Mouse (Mus musculus) hindbrain, embryonic 14.5 days (tissue): ENCODE measurements at regions not wholly inside any gene's neighbourhood (a gene's known extent, or its start where the extent isn't known, plus 50 kb on each side); places are given as distances from the start of the nearest gene placed in this dataset.

Experiments used
- ATAC-seq: fragments of 200-750 bp; cut with Nextera tagmentation; 2 replicates; pipeline ENCODE4 v1.8.0; 2017; ENCODE audit warnings: moderate number of reproducible peaks, mild to moderate bottlenecking, moderate TSS enrichment, moderate library complexity; ENCODE audit not compliant: low FRiP score
- DNase-seq: peaks from one replicate; pipeline ENCODE4 v3.0.0-alpha.2; 2015; ENCODE audit warnings: low spot score
- H3K27ac ChIP-seq: fragments of 300-500 bp; sonication (generic); 2 replicates; pipeline ENCODE4 v1.5.1; 2014; ENCODE audit warnings: mild to moderate bottlenecking, moderate library complexity
- H3K27me3 ChIP-seq: fragments of 300-500 bp; sonication (generic); 2 replicates; pipeline ENCODE4 v1.6.1; 2014; ENCODE audit warnings: mild to moderate bottlenecking, low read length, mixed read lengths; ENCODE audit not compliant: control insufficient read depth, insufficient read depth
- H3K36me3 ChIP-seq: fragments of 300-500 bp; sonication (generic); replicated peaks from 2 replicates; pipeline ENCODE4 v1.6.1; 2014; ENCODE audit not compliant: control insufficient read depth, insufficient read depth
- H3K4me1 ChIP-seq: fragments of 300-500 bp; sonication (generic); replicated peaks from 2 replicates; pipeline ENCODE4 v1.6.1; 2014; ENCODE audit warnings: antibody characterized with exemption, low read length, mixed read lengths; ENCODE audit not compliant: control insufficient read depth, insufficient read depth
- H3K4me2 ChIP-seq: fragments of 300-500 bp; sonication (generic); replicated peaks from 2 replicates; pipeline ENCODE4 v1.6.1; 2014; ENCODE audit warnings: mild to moderate bottlenecking, moderate library complexity
- H3K4me3 ChIP-seq: fragments of 300-500 bp; sonication (generic); replicated peaks from 2 replicates; pipeline ENCODE4 v1.5.1; 2014; ENCODE audit warnings: mild to moderate bottlenecking, low read length
- H3K9ac ChIP-seq: fragments of 300-500 bp; sonication (generic); 2 replicates; pipeline ENCODE4 v1.6.1; 2014
- H3K9me3 ChIP-seq: fragments of 300-500 bp; sonication (generic); 2 replicates; pipeline ENCODE4 v1.6.1; 2016; ENCODE audit warnings: low read length; ENCODE audit not compliant: control insufficient read depth
- WGBS: fragments of 180-500 bp; shearing (Covaris S2); extraction: QIAGEN DNeasy Blood & Tissue Kit; methylation state at CpG from one replicate; pipeline ENCODE4 v1.1.7; 2014; 5-methylcytosine and 5-hydroxymethylcytosine counted together

GRCm38 (mm10) chr3:34219741-34220310 is 138.7 kb upstream of the Dnajc19 start:
- 79% methylated on average over 10 of the region's 10 CpGs for WGBS
- H3K36me3 ChIP-seq = no peaks in the 10 kb centered on the region

GRCm38 (mm10) chr3:34219096-34219495 is 138.0 kb upstream of the Dnajc19 start:
- H3K4me3 ChIP-seq = no peak overlapping the region
- H3K27ac ChIP-seq = no peak overlapping the region
- H3K9me3 ChIP-seq = no peaks in the 10 kb centered on the region
- DNase-seq = no peak
- ATAC-seq = no peak
- H3K4me1 ChIP-seq = no peaks in the 10 kb centered on the region
- no peak overlapping the region for H3K4me2 ChIP-seq
- no peak overlapping the region for H3K9ac ChIP-seq
- 88% methylated on average over 2 of the region's 2 CpGs for WGBS
- no peaks in the 10 kb centered on the region for H3K36me3 ChIP-seq
- no peaks in the 10 kb centered on the region for H3K27me3 ChIP-seq

More at GRCm38 (mm10) chr3:34219741-34220310, 138.7 kb upstream of the Dnajc19 start:
- DNase-seq (no peak), ATAC-seq (no peak)
- Histone ChIP-seq H3K4me1 (no peaks in the 10 kb centered on the region), H3K9ac (no peak overlapping the region), H3K27me3 (no peaks in the 10 kb centered on the region), H3K4me2 (no peak overlapping the region), H3K4me3 (no peak overlapping the region), H3K27ac (no peak overlapping the region), H3K9me3 (no peaks in the 10 kb centered on the region)

GRCm38 (mm10) chr3:34217911-34218310 is 136.8 kb upstream of the Dnajc19 start:
- 82% methylated on average over 4 of the region's 4 CpGs for WGBS
- ATAC-seq = no peak
- Histone ChIP-seq H3K4me1 (no peaks in the 10 kb centered on the region), H3K36me3 (no peaks in the 10 kb centered on the region), H3K27ac (no peak overlapping the region), H3K27me3 (no peaks in the 10 kb centered on the region), H3K9me3 (no peaks in the 10 kb centered on the region), H3K4me3 (no peak overlapping the region), H3K9ac (no peak overlapping the region), H3K4me2 (no peak overlapping the region)
- DNase-seq = no peak

- Histone ChIP-seq H3K4me2 (no peak overlapping the region), H3K27ac (no peak overlapping the region), H3K27me3 (no peaks in the 10 kb centered on the region), H3K9me3 (no peaks in the 10 kb centered on the region), H3K4me1 (no peaks in the 10 kb centered on the region), H3K9ac (no peak overlapping the region), H3K36me3 (no peaks in the 10 kb centered on the region), H3K4me3 (no peak overlapping the region)
- DNase-seq (no peak), ATAC-seq (no peak)
- WGBS = 92% methylated on average over 6 of the region's 6 CpGs
Observed at GRCm38 (mm10) chr3:34214233-34214632, 133.1 kb upstream of the Dnajc19 start.

- DNase-seq (no peak), ATAC-seq (no peak)
- no peak overlapping the region for H3K27ac ChIP-seq
- H3K9me3 ChIP-seq = no peaks in the 10 kb centered on the region
- H3K4me3 ChIP-seq = no peak overlapping the region
- no peaks in the 10 kb centered on the region for H3K4me1 ChIP-seq
- H3K4me2 ChIP-seq = no peak overlapping the region
- WGBS = 90% methylated on average over 3 of the region's 3 CpGs
- H3K9ac ChIP-seq = no peak overlapping the region
- no peaks in the 10 kb centered on the region for H3K27me3 ChIP-seq
- no peaks in the 10 kb centered on the region for H3K36me3 ChIP-seq
Observed at GRCm38 (mm10) chr3:34206454-34206853, 125.3 kb upstream of the Dnajc19 start.

GRCm38 (mm10) chr3:34198228-34198627 is 117.1 kb upstream of the Dnajc19 start:
- H3K9ac ChIP-seq = no peak overlapping the region
- ATAC-seq (peak; percentile 55; the same call in 1 of the 2 replicates), DNase-seq (peak; percentile 30)
- peak overlapping the region; percentile 11; the same call in 1 of the 2 replicates for H3K4me3 ChIP-seq
- H3K4me1 ChIP-seq = no peaks in the 10 kb centered on the region
- H3K27me3 ChIP-seq = no peaks in the 10 kb centered on the region; the same call in 1 of the 2 replicates
- no peaks in the 10 kb centered on the region for H3K36me3 ChIP-seq
- no peaks in the 10 kb centered on the region for H3K9me3 ChIP-seq
- H3K4me2 ChIP-seq = peak overlapping the region; percentile 21
- 34% methylated on average over 8 of the region's 8 CpGs for WGBS
- H3K27ac ChIP-seq = no peak overlapping the region

- H3K9ac ChIP-seq = no peak overlapping the region
- H3K36me3 ChIP-seq = no peaks in the 10 kb centered on the region
- peak overlapping the region; percentile 1; the same call in 1 of the 2 replicates for H3K4me3 ChIP-seq
- H3K4me1 ChIP-seq = no peaks in the 10 kb centered on the region
- WGBS = 20% methylated on average over 10 of the region's 10 CpGs
- no peaks in the 10 kb centered on the region; the same call in 1 of the 2 replicates for H3K27me3 ChIP-seq
- ATAC-seq (no peak), DNase-seq (no peak)
- H3K4me2 ChIP-seq = peak overlapping the region; percentile 23
- no peaks in the 10 kb centered on the region for H3K9me3 ChIP-seq
- H3K27ac ChIP-seq = no peak overlapping the region; the same call in 1 of the 2 replicates
Observed at GRCm38 (mm10) chr3:34197163-34197455, 116.0 kb upstream of the Dnajc19 start.

- no peak for ATAC-seq
- Histone ChIP-seq H3K4me2 (peak overlapping the region; percentile 23), H3K27ac (no peak overlapping the region; the same call in 1 of the 2 replicates), H3K9ac (no peak overlapping the region), H3K4me3 (peak overlapping the region; percentile 1; the same call in 1 of the 2 replicates), H3K4me1 (no peaks in the 10 kb centered on the region), H3K36me3 (no peaks in the 10 kb centered on the region), H3K9me3 (no peaks in the 10 kb centered on the region), H3K27me3 (no peaks in the 10 kb centered on the region; the same call in 1 of the 2 replicates)
- DNase-seq = peak; percentile 31
- WGBS = 22% methylated on average over 22 of the region's 22 CpGs
Observed at GRCm38 (mm10) chr3:34196451-34197162, 115.5 kb upstream of the Dnajc19 start.

- peak; percentile 42 for DNase-seq
- Histone ChIP-seq H3K27ac (no peak overlapping the region), H3K9me3 (no peaks in the 10 kb centered on the region), H3K27me3 (no peaks in the 10 kb centered on the region; the same call in 1 of the 2 replicates), H3K4me1 (no peaks in the 10 kb centered on the region), H3K4me2 (peak overlapping the region; percentile 23), H3K36me3 (no peaks in the 10 kb centered on the region), H3K4me3 (no peak overlapping the region), H3K9ac (peak overlapping the region; percentile 46; the same call in 1 of the 2 replicates)
- 39% methylated on average over 13 of the region's 13 CpGs for WGBS
- no peak for ATAC-seq
Observed at GRCm38 (mm10) chr3:34195729-34196450, 114.8 kb upstream of the Dnajc19 start.
